Mouse (Mus musculus): Measurements from ENCODE around the gene Cpa2.

GRCm38 (mm10) chr6:30563575-30563974 is 22.2 kb downstream of the Cpa2 start:
- TF ChIP-seq EP300 (IDR thresholded peaks at IDR 0.05; ENCODE audit: low read depth) = no peak
- TF ChIP-seq CTCF (IDR thresholded peaks at IDR 0.05; ENCODE audit: low read depth) = no peak

All from liver, embryonic 14.5 days (tissue).